ENCODE assay signal across 34 mouse cellular contexts in the genomic region with DNA sequence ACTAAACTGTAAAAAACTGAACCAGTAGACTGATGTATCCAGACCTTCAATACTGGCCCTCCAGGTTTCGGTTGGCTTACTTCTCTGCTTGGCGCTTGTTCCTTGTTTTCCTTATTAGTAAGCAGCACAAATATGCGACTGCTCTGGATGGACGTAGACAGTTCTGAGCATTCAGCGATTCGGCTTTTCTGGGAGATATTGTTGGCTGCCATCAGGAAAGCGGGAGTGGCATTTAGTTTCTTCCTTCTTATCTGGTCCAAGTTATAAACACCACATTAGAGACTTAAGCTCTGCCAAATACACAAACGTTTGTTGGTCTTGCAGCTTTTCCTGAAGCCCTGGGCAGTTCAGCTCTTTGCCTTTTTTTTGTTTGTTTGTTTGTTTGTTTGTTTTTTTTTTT. TPM values are rescaled to one million over a fixed set of nuclear protein-coding genes. Genes with fewer than 3 reads are reported as not detected.
DNase-seq lines count a peak whose midpoint lies in the region; ATAC-seq and TF ChIP-seq lines count a peak whose summit lies in the region.
"Had no signal": no experiment of that assay in that cellular context is flagged by ENCODE, and none has a peak within 500 bp of the region (broad histone marks: within the 10 kb centered on the region; RNA-seq: fewer than 3 reads in every experiment).

No protein-coding gene starts in this region.

- H3K4me2 ChIP-seq in lung, embryonic 14.5 days, result no peak overlapping the region
- no peak overlapping the region for H3K4me2 ChIP-seq in lung, postnatal 0 days (replicated peaks; ENCODE audit: low read depth, low read length)
- H3K4me2 ChIP-seq: embryonic facial prominence, embryonic 13.5 days; forebrain, embryonic 12.5 days; forebrain, embryonic 15.5 days; heart, embryonic 13.5 days; hindbrain, embryonic 14.5 days had no signal

- 69% methylated on average over 8 of the region's 8 CpGs for WGBS in lung, embryonic 14.5 days
- WGBS in lung, postnatal 0 days, result 63% methylated on average over 8 of the region's 8 CpGs

- TF ChIP-seq EP300 in lung, postnatal 0 days (IDR thresholded peaks at IDR 0.05), result no peak

- no peaks in the 10 kb centered on the region for H3K27me3 ChIP-seq in lung, embryonic 14.5 days (ENCODE audit: insufficient read depth, low read length)
- H3K27me3 ChIP-seq in lung, postnatal 0 days (replicated peaks; ENCODE audit: insufficient read depth, low read length), result no peaks in the 10 kb centered on the region
- H3K27me3 ChIP-seq: embryonic facial prominence, embryonic 13.5 days; forebrain, embryonic 15.5 days; heart, embryonic 13.5 days; Patski had no signal

- no peaks in the 10 kb centered on the region for H3K36me3 ChIP-seq in lung, embryonic 14.5 days (ENCODE audit: insufficient read depth)
- H3K36me3 ChIP-seq in lung, postnatal 0 days (ENCODE audit: insufficient read depth, low read length), result no peaks in the 10 kb centered on the region
- H3K36me3 ChIP-seq: embryonic facial prominence, embryonic 13.5 days; forebrain, embryonic 12.5 days; forebrain, embryonic 15.5 days; heart, embryonic 13.5 days had no signal

- H3K4me1 ChIP-seq in lung, embryonic 14.5 days (ENCODE audit: insufficient read depth), result no peaks in the 10 kb centered on the region
- H3K4me1 ChIP-seq in lung, postnatal 0 days (ENCODE audit: insufficient read depth, low read depth, low read length), result peaks cover 8% of the 10 kb centered on the region; the same call in 1 of the 2 replicates

- no peak overlapping the region for H3K4me3 ChIP-seq in lung, embryonic 14.5 days (ENCODE audit: low read depth, low read length)
- no peak overlapping the region for H3K4me3 ChIP-seq in lung, postnatal 0 days (ENCODE audit: low read depth, low read length)
- H3K4me3 ChIP-seq: embryonic facial prominence, embryonic 10.5 days; embryonic facial prominence, embryonic 13.5 days; erythroblast, embryonic 14.5 days; forebrain, embryonic 12.5 days; forebrain, embryonic 15.5 days; heart, adult 2 months; heart, embryonic 10.5 days; heart, embryonic 13.5 days had no signal

- DNase-seq in adrenal gland, adult (ENCODE audit: inconsistent age in 2 of 2, low spot score in 1 of 2), result peak; percentile 2 to 15
- no peak for DNase-seq in adrenal gland, postnatal 25 days
- DNase-seq in lung, embryonic 14.5 days, result peak; percentile 61
- no peak for DNase-seq in lung, postnatal 0 days (ENCODE audit: low spot score)
- peak; percentile 28 for DNase-seq in lung, postnatal 25 days (ENCODE audit: low spot score)
- no peak for DNase-seq in lung, postnatal 4 days
- DNase-seq in thymus, postnatal 14 days, result peak; percentile 1
- DNase-seq in thymus, postnatal 4 days, result no peak
- DNase-seq: adrenal gland, adult 2 months; adrenal gland, postnatal 14 days; cerebellum, adult 11-12 months; cerebellum, adult 8-10 months; cerebellum, postnatal 10 days; cerebellum, postnatal 36 days; embryo, embryonic 11 days; gastrocnemius, postnatal 10 days; gastrocnemius, postnatal 36 days; heart, adult 2 months; heart, postnatal 14 days; heart, postnatal 4 days had no signal

- no peak for ATAC-seq in lung, embryonic 14.5 days (ENCODE audit: insufficient read depth)
- ATAC-seq in lung, postnatal 0 days, result no peak
- ATAC-seq: forebrain, embryonic 15.5 days; Patski had no signal

- TF ChIP-seq CTCF in lung, embryonic 14.5 days (IDR thresholded peaks at IDR 0.05; ENCODE audit: low read depth), result no peak
- no peak for TF ChIP-seq CTCF in lung, postnatal 0 days (IDR thresholded peaks at IDR 0.05)

- H3K9me3 ChIP-seq in lung, embryonic 14.5 days (ENCODE audit: low read depth, low read length), result no peaks in the 10 kb centered on the region
- no peaks in the 10 kb centered on the region for H3K9me3 ChIP-seq in lung, postnatal 0 days (ENCODE audit: low read length)
- H3K9me3 ChIP-seq: embryonic facial prominence, embryonic 10.5 days; embryonic facial prominence, embryonic 13.5 days; forebrain, embryonic 12.5 days; forebrain, embryonic 15.5 days; heart, embryonic 10.5 days; heart, embryonic 13.5 days had no signal

- H3K27ac ChIP-seq in lung, embryonic 14.5 days (ENCODE audit: low read depth), result no peak overlapping the region
- no peak overlapping the region for H3K27ac ChIP-seq in lung, postnatal 0 days (ENCODE audit: low read length)
- H3K27ac ChIP-seq: embryonic facial prominence, embryonic 10.5 days; embryonic facial prominence, embryonic 13.5 days; forebrain, embryonic 12.5 days; forebrain, embryonic 15.5 days; heart, adult 2 months; heart, embryonic 10.5 days; heart, embryonic 13.5 days; hindbrain, embryonic 14.5 days had no signal

- no peak overlapping the region for H3K9ac ChIP-seq in lung, embryonic 14.5 days
- no peak overlapping the region for H3K9ac ChIP-seq in lung, postnatal 0 days (replicated peaks; ENCODE audit: low read depth)
- H3K9ac ChIP-seq: embryonic facial prominence, embryonic 13.5 days; forebrain, embryonic 12.5 days; forebrain, embryonic 15.5 days; heart, embryonic 13.5 days; hindbrain, embryonic 14.5 days had no signal

RNA-seq across cellular contexts. Expression of a gene that starts 5.6 kb away (rescaled TPM):
- 57.9 and 74.2 TPM in 2 replicates for total RNA-seq in adrenal gland, postnatal 25 days (2021)
- polyA plus RNA-seq in lung, embryonic 14.5 days (2014; fragmentation: Nextera tagmentation; extraction: Ambion mirVana), result 22.0 and 22.5 TPM in 2 replicates
- polyA plus RNA-seq in lung, postnatal 0 days (2015; fragmentation: Nextera tagmentation; extraction: Ambion mirVana), result 21.4 and 22.0 TPM in 2 replicates

RNA-seq across cellular contexts. Expression of a gene that starts 40.5 kb away (rescaled TPM):
- not detected in 2 replicates for total RNA-seq in adrenal gland, postnatal 25 days (2021)
- polyA plus RNA-seq in lung, embryonic 14.5 days (2014; fragmentation: Nextera tagmentation; extraction: Ambion mirVana), result not detected in 2 replicates
- not detected in 2 replicates for polyA plus RNA-seq in lung, postnatal 0 days (2015; fragmentation: Nextera tagmentation; extraction: Ambion mirVana)
- total RNA-seq: adrenal gland, adult 2 months; adrenal gland, postnatal 14 days; gastrocnemius, postnatal 10 days; gastrocnemius, postnatal 36 days; granulocyte monocyte progenitor cell, adult 5-6 weeks; heart, adult 2 months; heart, postnatal 14 days; heart, postnatal 4 days had no signal
- polyA plus RNA-seq: adrenal gland, adult 2 months; brain, embryonic 14.5 days; cortical plate, adult 2 months; embryonic facial prominence, embryonic 10.5 days; embryonic facial prominence, embryonic 13.5 days; erythroblast, embryonic 14.5 days; forebrain, embryonic 12.5 days; forebrain, embryonic 15.5 days; heart, embryonic 10.5 days; heart, embryonic 13.5 days; heart, embryonic 16.5 days; hindbrain, embryonic 11.5 days; hindbrain, embryonic 14.5 days; Patski had no signal

Comparison
In these comparisons a context has a peak if more than half of its experiments do, and no peak if none do; other contexts are left out.
1. DNase-seq: peak in adrenal gland, adult (2 of 2), lung, embryonic 14.5 days (single experiment), lung, postnatal 25 days (single experiment) and thymus, postnatal 14 days (single experiment); none in adrenal gland, postnatal 25 days (single experiment), lung, postnatal 0 days (single experiment), lung, postnatal 4 days (0 of 2) and thymus, postnatal 4 days (single experiment).